Mouse (Mus musculus) limb, embryonic 11.5 days (tissue): ENCODE results near the gene Smap2. TPM values are rescaled to one million over a fixed set of nuclear protein-coding genes. Genes with fewer than 3 reads are reported as not detected.

Experiments used
- ATAC-seq: fragments of 200-750 bp; cut with Nextera tagmentation; 2 replicates; pipeline ENCODE4 v1.8.0; 2017; ENCODE audit warnings: low read depth; ENCODE audit not compliant: insufficient number of reproducible peaks, low FRiP score, low TSS enrichment
- DNase-seq: peaks from one replicate; pipeline ENCODE4 v3.0.0-alpha.2; 2015; ENCODE audit warnings: low spot score
- H3K27ac ChIP-seq: fragments of 300-500 bp; sonication (generic); replicated peaks from 2 replicates; pipeline ENCODE4 v1.5.1; 2014; ENCODE audit warnings: low read depth, mild to moderate bottlenecking, low read length
- H3K27me3 ChIP-seq: fragments of 300-500 bp; sonication (generic); 2 replicates; pipeline ENCODE4 v1.6.1; 2014; ENCODE audit warnings: mild to moderate bottlenecking, low read length, mixed read lengths; ENCODE audit not compliant: control insufficient read depth, insufficient read depth
- H3K36me3 ChIP-seq: fragments of 300-500 bp; sonication (generic); 2 replicates; pipeline ENCODE4 v1.6.1; 2014; ENCODE audit warnings: mild to moderate bottlenecking, low read length, moderate library complexity, mixed read lengths; ENCODE audit not compliant: control insufficient read depth, insufficient read depth
- H3K4me1 ChIP-seq: fragments of 300-500 bp; sonication (generic); 2 replicates; pipeline ENCODE4 v1.6.1; 2014; ENCODE audit warnings: low read length, mixed read lengths; ENCODE audit not compliant: control insufficient read depth, insufficient read depth
- H3K4me2 ChIP-seq: fragments of 300-500 bp; sonication (generic); 2 replicates; pipeline ENCODE4 v1.6.1; 2014; ENCODE audit warnings: low read depth, mild to moderate bottlenecking, moderate library complexity; ENCODE audit not compliant: severe bottlenecking
- H3K4me3 ChIP-seq: fragments of 300-500 bp; sonication (generic); 2 replicates; pipeline ENCODE4 v1.5.1; 2014; ENCODE audit warnings: low read depth, low read length
- H3K9ac ChIP-seq: fragments of 300-500 bp; sonication (generic); 2 replicates; pipeline ENCODE4 v1.6.1; 2014; ENCODE audit warnings: mild to moderate bottlenecking, low read length
- H3K9me3 ChIP-seq: fragments of 300-500 bp; sonication (generic); 2 replicates; pipeline ENCODE4 v1.6.1; 2016; ENCODE audit warnings: low read length; ENCODE audit not compliant: control insufficient read depth
- WGBS: fragments of 180-500 bp; shearing (Covaris S2); extraction: QIAGEN DNeasy Blood & Tissue Kit; methylation state at CpG from one replicate; pipeline ENCODE4 v1.1.7; 2014; 5-methylcytosine and 5-hydroxymethylcytosine counted together
- polyA plus RNA-seq: library from polyadenylated mRNA; unstranded; fragments of >200 nt; fragmentation: Nextera tagmentation; extraction: Ambion mirVana; gene quantifications from 2 replicates; pipeline ENCODE4 v1.2.1, GENCODE M21; 2014

Smap2 gene
- polyA plus RNA-seq, 1 experiment from 2014 or later = 14.3 TPM

DNA sequence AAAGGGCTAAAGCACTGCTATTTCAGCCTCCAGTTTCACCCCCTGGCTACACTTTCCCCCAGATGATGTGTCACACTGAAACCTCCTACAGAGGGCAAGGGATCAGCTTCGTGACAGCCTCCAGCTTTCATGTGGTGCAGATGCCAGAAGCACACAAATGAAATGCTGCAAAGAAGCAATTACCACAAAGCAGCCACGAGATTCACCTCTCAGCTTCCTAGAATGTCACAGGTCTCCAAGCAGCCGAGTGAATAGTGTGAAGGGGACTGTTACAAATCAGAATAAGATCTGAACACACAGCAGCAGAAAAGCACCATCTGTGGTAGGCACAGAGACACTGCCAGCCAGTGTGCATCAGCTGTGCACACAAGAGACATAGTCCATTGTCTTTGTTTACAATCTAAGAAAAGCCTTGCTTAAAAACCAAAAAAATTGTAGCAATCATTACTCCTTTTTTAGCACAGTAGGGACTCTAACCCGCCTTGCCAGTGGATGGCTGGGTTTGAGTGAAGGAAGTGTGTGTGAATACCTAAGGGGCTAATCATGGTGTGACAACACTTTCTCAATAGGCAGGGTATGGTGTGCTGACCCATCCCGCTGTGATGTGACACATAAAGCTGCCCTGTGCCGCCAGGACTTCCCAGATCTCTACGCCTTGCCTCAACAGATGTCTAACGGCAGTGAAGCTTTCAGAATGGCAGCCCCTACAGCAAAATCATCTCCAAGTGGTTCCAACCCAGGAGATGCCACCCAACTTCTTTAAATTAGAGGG lies 14.5 kb downstream of the Smap2 start:
- ATAC-seq (no peak), DNase-seq (no peak)
- Histone ChIP-seq H3K9me3 (no peaks in the 10 kb centered on the region), H3K9ac (no peak overlapping the region), H3K36me3 (no peaks in the 10 kb centered on the region), H3K27ac (no peak overlapping the region), H3K4me2 (no peak overlapping the region), H3K27me3 (no peaks in the 10 kb centered on the region), H3K4me3 (no peak overlapping the region), H3K4me1 (peaks cover 16% of the 10 kb centered on the region; the same call in 1 of the 2 replicates)
- WGBS = 21% methylated on average over 8 of the region's 8 CpGs

DNA sequence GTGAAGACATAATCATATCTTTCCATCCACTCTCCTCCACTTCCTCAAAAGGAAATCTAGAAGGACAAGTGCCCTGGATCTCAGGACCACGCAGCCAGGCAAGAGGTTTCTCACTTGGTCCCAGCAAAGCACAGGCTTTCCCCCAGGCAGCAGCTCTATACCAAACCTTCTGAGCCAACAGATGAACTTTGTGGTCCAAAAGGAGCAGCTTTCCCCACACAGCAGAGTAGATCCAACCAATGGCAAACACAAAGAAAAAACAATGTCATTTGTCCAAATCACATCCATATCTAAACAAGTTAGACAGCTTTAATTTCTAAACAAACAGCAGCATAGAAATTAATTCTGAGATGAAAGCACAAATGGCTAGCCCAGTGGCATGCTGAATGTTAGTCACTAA lies 15.4 kb downstream of the Smap2 start:
- 47% methylated on average over 1 of the region's 1 CpGs for WGBS
- Histone ChIP-seq H3K4me2 (no peak overlapping the region), H3K4me1 (peaks cover 16% of the 10 kb centered on the region; the same call in 1 of the 2 replicates), H3K9me3 (no peaks in the 10 kb centered on the region), H3K27ac (no peak overlapping the region), H3K4me3 (no peak overlapping the region), H3K9ac (no peak overlapping the region), H3K36me3 (no peaks in the 10 kb centered on the region), H3K27me3 (no peaks in the 10 kb centered on the region)
- no peak for DNase-seq
- ATAC-seq = no peak

DNA sequence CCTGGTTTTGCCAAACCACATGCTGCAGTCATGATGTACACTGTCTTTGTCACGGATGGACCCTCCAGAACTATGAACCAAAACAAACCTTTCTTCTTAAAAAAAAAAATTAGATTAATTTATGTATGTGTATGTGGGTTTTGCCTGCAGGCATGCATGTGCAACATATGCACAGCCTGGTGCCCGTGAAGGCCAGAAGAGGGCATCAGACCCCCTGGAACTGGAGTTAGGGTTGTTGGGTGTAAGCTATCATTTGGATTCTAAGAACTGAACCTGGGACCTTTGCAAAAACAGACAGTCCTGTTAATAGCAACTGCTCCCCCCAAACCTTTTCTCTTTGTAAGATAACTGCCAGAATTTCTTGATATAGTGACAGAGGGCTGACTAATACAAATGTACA lies 16.0 kb downstream of the Smap2 start:
- H3K4me1 ChIP-seq = peaks cover 16% of the 10 kb centered on the region; the same call in 1 of the 2 replicates
- ATAC-seq = no peak
- no peaks in the 10 kb centered on the region for H3K27me3 ChIP-seq
- no peak overlapping the region for H3K4me3 ChIP-seq
- H3K36me3 ChIP-seq = no peaks in the 10 kb centered on the region
- no peak overlapping the region for H3K27ac ChIP-seq
- 90% methylated on average over 2 of the region's 2 CpGs for WGBS
- no peak overlapping the region for H3K9ac ChIP-seq
- no peak overlapping the region for H3K4me2 ChIP-seq
- DNase-seq = no peak
- no peaks in the 10 kb centered on the region for H3K9me3 ChIP-seq

GRCm38 (mm10) chr4:120995911-120996310 lies 21.1 kb downstream of the Smap2 start:
- Histone ChIP-seq H3K36me3 (no peaks in the 10 kb centered on the region), H3K4me2 (no peak overlapping the region), H3K27ac (no peak overlapping the region), H3K9me3 (no peaks in the 10 kb centered on the region), H3K27me3 (no peaks in the 10 kb centered on the region), H3K9ac (no peak overlapping the region), H3K4me3 (no peak overlapping the region), H3K4me1 (no peaks in the 10 kb centered on the region)
- 71% methylated on average over 1 of the region's 1 CpGs for WGBS
- no peak for DNase-seq
- no peak for ATAC-seq

GRCm38 (mm10) chr4:120993025-120993424 lies 24.0 kb downstream of the Smap2 start:
- DNase-seq = no peak
- WGBS = 89% methylated on average over 1 of the region's 1 CpGs
- Histone ChIP-seq H3K4me3 (no peak overlapping the region), H3K9me3 (no peaks in the 10 kb centered on the region), H3K9ac (no peak overlapping the region), H3K36me3 (no peaks in the 10 kb centered on the region), H3K4me1 (no peaks in the 10 kb centered on the region), H3K27ac (no peak overlapping the region), H3K4me2 (no peak overlapping the region), H3K27me3 (no peaks in the 10 kb centered on the region)
- no peak for ATAC-seq

- no peak overlapping the region for H3K9ac ChIP-seq
- no peaks in the 10 kb centered on the region for H3K4me1 ChIP-seq
- H3K36me3 ChIP-seq = no peaks in the 10 kb centered on the region
- no peaks in the 10 kb centered on the region for H3K9me3 ChIP-seq
- no peak overlapping the region for H3K4me3 ChIP-seq
- DNase-seq (no peak), ATAC-seq (no peak)
- no peak overlapping the region for H3K4me2 ChIP-seq
- WGBS = 76% methylated on average over 2 of the region's 2 CpGs
- no peak overlapping the region for H3K27ac ChIP-seq
- H3K27me3 ChIP-seq = no peaks in the 10 kb centered on the region
Observed at GRCm38 (mm10) chr4:120992284-120992683, 24.8 kb downstream of the Smap2 start.

- Histone ChIP-seq H3K4me3 (no peak overlapping the region), H3K9me3 (no peaks in the 10 kb centered on the region), H3K27me3 (no peaks in the 10 kb centered on the region), H3K27ac (no peak overlapping the region), H3K9ac (no peak overlapping the region), H3K4me1 (no peaks in the 10 kb centered on the region), H3K36me3 (no peaks in the 10 kb centered on the region; the same call in 1 of the 2 replicates), H3K4me2 (no peak overlapping the region)
- ATAC-seq (no peak), DNase-seq (no peak)
- 80% methylated on average over 4 of the region's 4 CpGs for WGBS
Observed at GRCm38 (mm10) chr4:120987319-120987718, 29.7 kb downstream of the Smap2 start.

GRCm38 (mm10) chr4:120986446-120986845 lies 30.6 kb downstream of the Smap2 start:
- Histone ChIP-seq H3K36me3 (no peaks in the 10 kb centered on the region; the same call in 1 of the 2 replicates), H3K27ac (no peak overlapping the region), H3K9ac (no peak overlapping the region), H3K9me3 (no peaks in the 10 kb centered on the region), H3K4me1 (no peaks in the 10 kb centered on the region), H3K27me3 (no peaks in the 10 kb centered on the region), H3K4me2 (no peak overlapping the region), H3K4me3 (no peak overlapping the region)
- ATAC-seq (no peak), DNase-seq (peak; percentile 41)
- 32% methylated on average over 6 of the region's 6 CpGs for WGBS

DNA sequence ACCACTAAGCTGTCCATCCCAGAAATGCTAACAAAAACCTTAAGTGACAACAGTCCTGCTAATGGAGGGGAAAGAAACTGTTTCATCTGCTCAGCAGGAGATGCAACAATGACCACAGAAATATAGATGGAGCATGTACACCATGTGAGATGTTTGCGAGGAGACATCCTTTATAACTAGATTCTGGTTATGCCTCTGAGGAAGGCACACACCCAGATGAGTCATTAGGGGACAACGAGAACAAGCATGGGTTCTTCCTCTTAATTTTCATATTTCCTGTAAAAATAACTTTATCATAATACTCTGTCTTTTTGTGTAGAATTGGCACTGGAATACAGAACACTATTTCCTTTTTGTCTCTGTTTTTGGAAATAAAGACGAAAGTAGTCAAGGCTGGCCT lies 38.8 kb downstream of the Smap2 start:
- H3K4me1 ChIP-seq = no peaks in the 10 kb centered on the region
- H3K27me3 ChIP-seq = no peaks in the 10 kb centered on the region
- no peak for DNase-seq
- no peak overlapping the region for H3K4me3 ChIP-seq
- no peak overlapping the region for H3K9ac ChIP-seq
- H3K9me3 ChIP-seq = no peaks in the 10 kb centered on the region
- H3K27ac ChIP-seq = no peak overlapping the region
- H3K36me3 ChIP-seq = peaks cover under 1% of the 10 kb centered on the region; the same call in 1 of the 2 replicates
- 89% methylated on average over 3 of the region's 3 CpGs for WGBS
- ATAC-seq = no peak
- H3K4me2 ChIP-seq = no peak overlapping the region
